Mouse (Mus musculus) liver, embryonic 14.5 days (tissue): ENCODE measurements around the gene Arhgap27. TPM values are rescaled to one million over a fixed set of nuclear protein-coding genes. Genes with fewer than 3 reads are reported as not detected.
A peak's percentile ranks its signal among the peaks of the same experiment; 100 is the strongest.
"Not testable (repeated sequence)": the region's sequence is repeated elsewhere in the genome, so short reads cannot be mapped to it uniquely, and the experiment has no call there.

Experiments
- ATAC-seq: fragments of 200-750 bp; cut with Nextera tagmentation; 2 replicates; pipeline ENCODE4 v1.8.0; 2017; ENCODE audit warnings: moderate number of reproducible peaks, mild to moderate bottlenecking, moderate library complexity; ENCODE audit not compliant: insufficient read depth
- DNase-seq, 3 experiments: peaks; one replicate each; pipeline ENCODE4 v3.0.0-alpha.2; 2012 to 2013; ENCODE audit warnings: low read depth in 3 of 3, low spot score in 3 of 3
- H3K27ac ChIP-seq: fragments of 300-500 bp; sonication (generic); 2 replicates; pipeline ENCODE4 v1.5.1; 2014; ENCODE audit warnings: moderate library complexity, mild to moderate bottlenecking, control low read depth, inconsistent platforms
- H3K27me3 ChIP-seq: fragments of 300-500 bp; sonication (generic); 2 replicates; pipeline ENCODE4 v1.6.1; 2014; ENCODE audit warnings: mild to moderate bottlenecking, low read length, moderate library complexity; ENCODE audit not compliant: control insufficient read depth, insufficient read depth
- H3K36me3 ChIP-seq: fragments of 300-500 bp; sonication (generic); replicated peaks from 2 replicates; pipeline ENCODE4 v1.6.1; 2014; ENCODE audit warnings: low read depth; ENCODE audit not compliant: control insufficient read depth, insufficient read depth
- H3K4me1 ChIP-seq, 2 experiments: fragments of 200-500 bp in 1 of 2; fragments of 300-500 bp in 1 of 2; sonication (generic) in 1 of 2; replicated peaks; 2 replicates each; pipeline ENCODE4 v1.6.1; 2012 to 2014; ENCODE audit warnings: antibody characterized with exemption in 1 of 2, inconsistent platforms in 1 of 2, low read length in 1 of 2; ENCODE audit not compliant: control insufficient read depth in 2 of 2, insufficient read depth in 2 of 2
- H3K4me2 ChIP-seq: fragments of 300-500 bp; sonication (generic); 2 replicates; pipeline ENCODE4 v1.6.1; 2014; ENCODE audit warnings: low read depth, mild to moderate bottlenecking, control low read depth, moderate library complexity
- H3K4me3 ChIP-seq, 2 experiments: fragments of 200-500 bp in 1 of 2; fragments of 300-500 bp in 1 of 2; sonication (generic) in 1 of 2; 2 replicates each; pipeline ENCODE4 v1.5.1; 2012 to 2014; ENCODE audit warnings: low read depth in 2 of 2, low read length in 2 of 2, mild to moderate bottlenecking in 2 of 2, control low read depth in 1 of 2, inconsistent platforms in 1 of 2, moderate library complexity in 1 of 2; ENCODE audit not compliant: insufficient read depth in 1 of 2
- H3K9ac ChIP-seq: fragments of 300-500 bp; sonication (generic); replicated peaks from 2 replicates; pipeline ENCODE4 v1.6.1; 2014; ENCODE audit warnings: mild to moderate bottlenecking, control low read depth, moderate library complexity
- H3K9me3 ChIP-seq: fragments of 300-500 bp; sonication (generic); 2 replicates; pipeline ENCODE4 v1.6.1; 2016; ENCODE audit warnings: low read length, mixed read lengths; ENCODE audit not compliant: control insufficient read depth
- CTCF ChIP-seq: IDR thresholded peaks from 2 replicates; pipeline ENCODE4 v1.5.1; 2016; ENCODE audit warnings: antibody characterized with exemption, low read depth, control low read depth
- EP300 ChIP-seq: IDR thresholded peaks from 2 replicates; pipeline ENCODE4 v1.6.1; 2016; ENCODE audit warnings: antibody characterized with exemption, low read depth
- WGBS: fragments of 180-500 bp; shearing (Covaris S2); extraction: QIAGEN DNeasy Blood & Tissue Kit; methylation state at CpG from one replicate; pipeline ENCODE4 v1.1.7; 2014; ENCODE audit not compliant: insufficient replicate concordance; 5-methylcytosine and 5-hydroxymethylcytosine counted together
- polyA plus RNA-seq, 2 experiments: library from polyadenylated mRNA; depleted of rRNA in 1 of 2; stranded (reverse) in 1 of 2; unstranded in 1 of 2; fragments of >200 nt; fragmentation: Nextera tagmentation in 1 of 2; extraction: Ambion mirVana in 1 of 2; gene quantifications; 2 replicates each; pipeline versions ENCODE4 v1.2.1 to v1.2.3; 2012 to 2014

The Arhgap27 gene
- polyA plus RNA-seq, 2 experiments = 1.4 to 2.6 TPM

GRCm38 (mm10) chr11:103408880-103409279, 45.4 kb upstream of the Arhgap27 start:
- H3K27ac ChIP-seq = no peak overlapping the region

GRCm38 (mm10) chr11:103407136-103407535, 43.6 kb upstream of the Arhgap27 start:
- not testable (repeated sequence) for H3K27me3 ChIP-seq, H3K9me3 ChIP-seq, H3K4me2 ChIP-seq, H3K4me3 ChIP-seq, H3K9ac ChIP-seq, DNase-seq, H3K4me1 ChIP-seq, H3K36me3 ChIP-seq, H3K27ac ChIP-seq, ATAC-seq
- 55% methylated on average over 5 of the region's 5 CpGs for WGBS

More at GRCm38 (mm10) chr11:103408880-103409279, 45.4 kb upstream of the Arhgap27 start:
- TF ChIP-seq CTCF (no peak), EP300 (no peak)
- no peak overlapping the region for H3K4me3 ChIP-seq
- H3K9me3 ChIP-seq = no peaks in the 10 kb centered on the region
- WGBS = 83% methylated on average over 13 of the region's 13 CpGs
- no peak overlapping the region for H3K4me2 ChIP-seq
- DNase-seq (no peak), ATAC-seq (no peak)
- no peak overlapping the region for H3K9ac ChIP-seq
- H3K36me3 ChIP-seq = no peaks in the 10 kb centered on the region; the same call in 1 of the 2 replicates
- H3K4me1 ChIP-seq = peaks cover 6 to 12% of the 10 kb centered on the region in 2 experiments
- H3K27me3 ChIP-seq = no peaks in the 10 kb centered on the region

GRCm38 (mm10) chr11:103406551-103406950, 43.1 kb upstream of the Arhgap27 start:
- no peak overlapping the region for H3K9ac ChIP-seq
- DNase-seq = no peak
- no peak overlapping the region for H3K27ac ChIP-seq
- peaks cover 4 to 6% of the 10 kb centered on the region in 2 experiments; a peak in 3 of 4 replicates for H3K4me1 ChIP-seq
- H3K36me3 ChIP-seq = no peaks in the 10 kb centered on the region; the same call in 1 of the 2 replicates
- ATAC-seq = no peak
- no peaks in the 10 kb centered on the region for H3K27me3 ChIP-seq
- no peak overlapping the region for H3K4me3 ChIP-seq
- H3K4me2 ChIP-seq = no peak overlapping the region
- H3K9me3 ChIP-seq = no peaks in the 10 kb centered on the region
- TF ChIP-seq EP300 (no peak), CTCF (no peak)
- WGBS = 61% methylated on average over 7 of the region's 7 CpGs

- no peaks in the 10 kb centered on the region; the same call in 1 of the 2 replicates for H3K36me3 ChIP-seq
Measured at GRCm38 (mm10) chr11:103405814-103406213, 42.3 kb upstream of the Arhgap27 start.

GRCm38 (mm10) chr11:103404618-103405017, 41.1 kb upstream of the Arhgap27 start:
- Histone ChIP-seq H3K4me3 (no peak overlapping the region), H3K27me3 (no peaks in the 10 kb centered on the region), H3K4me2 (no peak overlapping the region), H3K9me3 (no peaks in the 10 kb centered on the region), H3K27ac (no peak overlapping the region), H3K4me1 (peaks cover 3% of the 10 kb centered on the region in 2 experiments; a peak in 3 of 4 replicates), H3K36me3 (no peaks in the 10 kb centered on the region; the same call in 1 of the 2 replicates), H3K9ac (no peak overlapping the region)
- TF ChIP-seq CTCF (no peak), EP300 (peak; percentile 58)
- DNase-seq (peak in 1 of 3 experiments; percentile 7), ATAC-seq (peak; percentile 51; the same call in 1 of the 2 replicates)

More at GRCm38 (mm10) chr11:103405814-103406213, 42.3 kb upstream of the Arhgap27 start:
- Histone ChIP-seq H3K27me3 (no peaks in the 10 kb centered on the region), H3K9me3 (no peaks in the 10 kb centered on the region), H3K4me1 (peaks cover 3% of the 10 kb centered on the region in 2 experiments; a peak in 3 of 4 replicates), H3K4me2 (no peak overlapping the region), H3K9ac (no peak overlapping the region), H3K4me3 (no peak overlapping the region), H3K27ac (no peak overlapping the region)
- 74% methylated on average over 1 of the region's 1 CpGs for WGBS
- ATAC-seq (no peak), DNase-seq (no peak)
- no peak for TF ChIP-seq EP300
- no peak for TF ChIP-seq CTCF
